Mouse (Mus musculus) left cerebral cortex, postnatal 25 days (tissue): ENCODE results near the gene Vmn1r179. TPM values are rescaled to one million over a fixed set of nuclear protein-coding genes. Genes with fewer than 3 reads are reported as not detected.
"Not testable (repeated sequence)": the region's sequence is repeated elsewhere in the genome, so short reads cannot be mapped to it uniquely, and the experiment has no call there.

ENCODE experiments used
- DNase-seq, 2 experiments: peaks; one replicate each; pipeline ENCODE4 v3.0.0; 2022; ENCODE audit warnings: low spot score in 2 of 2, mixed read lengths in 1 of 2
- intact Hi-C: fragments of 180-260 bp; cut with DNase I; formaldehyde crosslinking; loops from one replicate; pipeline ENCODE4 v1.15.1; 2025
- total RNA-seq, 2 experiments: library from RNA; stranded (reverse); gene quantifications; 2 replicates each; pipeline ENCODE4 v1.2.3; 2021

Vmn1r179 gene
- not detected for total RNA-seq

DNA sequence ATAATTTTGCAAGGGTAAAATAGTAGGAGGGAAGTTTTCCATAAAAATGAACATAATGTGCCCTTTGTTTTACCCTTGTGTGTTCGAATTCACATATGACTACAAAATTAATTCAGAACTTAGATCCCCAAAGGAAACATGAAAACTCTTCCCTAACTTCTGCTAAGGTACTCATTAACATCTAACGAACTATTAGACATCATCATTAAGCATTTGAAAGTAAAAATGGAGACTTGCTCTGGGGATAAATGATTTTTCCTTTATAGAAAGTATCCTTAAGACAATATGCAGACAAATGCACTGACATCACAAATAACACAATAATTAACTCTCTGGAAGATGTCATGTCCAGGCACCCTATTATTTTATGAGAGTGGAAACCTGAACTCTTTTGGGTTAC is at the start of gene Vmn1r179:
Gene Vmn1r179, plus strand, starts transcription at position 301 of the 400 bp plus-strand sequence.
- intact Hi-C loops, result no loop called here
- no peak for DNase-seq

DNA sequence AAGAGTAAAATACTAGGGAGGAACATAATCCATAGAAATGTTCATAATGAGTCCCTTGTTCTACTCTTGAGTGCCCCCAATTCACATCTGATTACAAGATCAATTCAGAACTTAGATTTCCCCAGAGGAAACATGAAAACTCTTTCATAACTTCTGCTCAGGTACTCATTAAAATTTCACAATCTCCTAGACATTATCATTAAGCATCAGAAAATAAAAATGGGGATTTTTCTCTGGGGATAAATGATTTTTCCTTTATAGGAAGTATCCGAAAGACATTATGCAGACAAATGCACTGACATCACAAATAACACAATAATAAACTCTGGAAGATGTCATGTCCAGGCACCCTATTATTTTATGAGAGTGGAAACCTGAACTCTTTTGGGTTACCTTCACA is 35.1 kb upstream of the Vmn1r179 start, which contains the start of gene Vmn1r178:
Gene Vmn1r178, plus strand, starts transcription at position 301 of the 400 bp plus-strand sequence.
- intact Hi-C loops, result no loop called here
- no peak for DNase-seq

DNA sequence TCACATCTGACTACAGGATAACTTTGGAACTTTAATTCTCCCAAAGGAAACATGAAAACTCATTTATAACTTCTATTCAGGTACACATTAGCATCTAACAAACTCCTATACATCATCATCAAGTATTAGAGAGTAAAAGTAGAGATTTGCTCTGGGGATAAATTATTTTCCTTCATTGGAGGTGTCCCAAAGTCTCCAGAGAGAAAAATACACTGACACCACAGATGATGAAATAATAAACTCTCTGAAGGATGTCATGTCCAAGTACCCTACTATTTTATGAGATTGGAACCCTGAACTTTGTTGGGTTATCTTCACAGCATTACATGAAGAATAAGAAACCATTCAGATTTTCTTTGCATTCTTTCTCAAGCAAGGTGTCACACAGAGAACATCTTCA is 23.6 kb downstream of the Vmn1r179 start, which contains the start of gene Vmn1r180:
Gene Vmn1r180, plus strand, starts transcription at position 301 of the 400 bp plus-strand sequence.
- no peak for DNase-seq
- intact Hi-C loops, result no loop called here

- intact Hi-C loops, result loop anchor here (5.0 kb wide), 2 partner anchors 319 to 419 kb away; no protein-coding TSS in a partner anchor
- peak; percentile 3 for DNase-seq
Measured at GRCm38 (mm10) chr7:23968044-23968443, 41.3 kb downstream of the Vmn1r179 start.

GRCm38 (mm10) chr7:23974315-23974714 is 47.5 kb downstream of the Vmn1r179 start, which contains the start of gene Vmn1r181:
TSS of gene Vmn1r181 (plus strand) at chr7:23974615.
- DNase-seq, intact Hi-C loops: not testable (repeated sequence)

Other genes starting within 250 kb of the Vmn1r179 start
- not detected for gene Vmn1r173, start 226.3 kb upstream of the Vmn1r179 start, total RNA-seq
- not detected for gene Vmn1r174, start 174.7 kb upstream of the Vmn1r179 start, total RNA-seq
- gene Vmn1r175, start 116.3 kb upstream of the Vmn1r179 start, total RNA-seq, result not detected
- not detected for gene Vmn1r176, start 89.6 kb upstream of the Vmn1r179 start, total RNA-seq
- not detected for gene Vmn1r177, start 60.5 kb upstream of the Vmn1r179 start, total RNA-seq
- not detected for gene Vmn1r178, start 35.0 kb upstream of the Vmn1r179 start, total RNA-seq
- not detected for gene Vmn1r180, start 23.7 kb downstream of the Vmn1r179 start, total RNA-seq
- not detected for gene Vmn1r181, start 47.6 kb downstream of the Vmn1r179 start, total RNA-seq
- not detected for gene V1rd19, start 74.7 kb downstream of the Vmn1r179 start, total RNA-seq
- not detected for gene Vmn1r183, start 126.3 kb downstream of the Vmn1r179 start, total RNA-seq
- 10 to 100 TPM; 47.1 to 47.6 TPM for gene Zfp180, start 154.9 kb downstream of the Vmn1r179 start, total RNA-seq
- gene Zfp112, start 185.3 kb downstream of the Vmn1r179 start, total RNA-seq, result 10 to 100 TPM in 1 of 2 experiments, 1 to 10 TPM in 1; 8.4 to 10.2 TPM
- 10 to 100 TPM; 20.2 to 20.4 TPM for gene Zfp235, start 207.2 kb downstream of the Vmn1r179 start, total RNA-seq
- 1 to 10 TPM; 2.5 to 2.9 TPM for gene Zfp114, start 248.1 kb downstream of the Vmn1r179 start, total RNA-seq